Mouse (Mus musculus): ENCODE data around the gene Ube2j2. TPM values are rescaled to one million over a fixed set of nuclear protein-coding genes. Genes with fewer than 3 reads are reported as not detected.

Gene Ube2j2
- polyA plus RNA-seq, 1 experiment from 2014 or later, result 162 TPM

- DNase-seq (ENCODE audit: low spot score) (no peak), ATAC-seq (ENCODE audit: insufficient read depth, low FRiP score, low TSS enrichment) (no peak)
- H3K4me3 ChIP-seq (ENCODE audit: low read depth, low read length), result no peak overlapping the region
- no peak overlapping the region for H3K4me2 ChIP-seq (ENCODE audit: low read depth)
- H3K27me3 ChIP-seq (ENCODE audit: control insufficient read depth, insufficient read depth, low read length), result no peaks in the 10 kb centered on the region
- no peaks in the 10 kb centered on the region for H3K9me3 ChIP-seq (ENCODE audit: control insufficient read depth, low read length)
- no peaks in the 10 kb centered on the region for H3K4me1 ChIP-seq (ENCODE audit: control insufficient read depth, insufficient read depth, low read length)
- H3K9ac ChIP-seq (ENCODE audit: low read length), result no peak overlapping the region
- no peaks in the 10 kb centered on the region for H3K36me3 ChIP-seq (ENCODE audit: control insufficient read depth, insufficient read depth, low read length)
- 82% methylated on average over 6 of the region's 6 CpGs for WGBS
- no peak overlapping the region for H3K27ac ChIP-seq (ENCODE audit: low read depth, low read length)
These were observed 29.0 kb downstream of the Ube2j2 start for GRCm38 (mm10) chr4:155972651-155973050.

DNA sequence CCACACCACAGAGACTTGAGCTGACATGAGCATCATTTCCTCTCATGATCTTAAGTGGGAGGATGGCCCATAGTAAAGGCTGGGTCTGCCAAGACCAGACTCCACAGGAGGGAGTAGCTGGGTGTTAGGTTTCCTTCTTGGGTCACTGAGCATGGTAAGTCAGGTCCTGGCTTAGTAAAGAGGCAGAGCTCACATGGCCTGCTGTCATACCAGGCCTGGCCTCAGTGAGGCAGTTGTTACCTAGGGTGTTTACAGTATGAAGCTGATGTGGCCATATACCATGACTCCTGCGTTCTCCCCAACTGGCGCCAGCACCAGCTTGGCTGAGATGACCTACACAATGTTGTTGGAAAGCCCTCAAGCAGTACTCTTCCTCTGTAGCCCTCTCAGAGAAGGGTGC lies 29.6 kb downstream of the Ube2j2 start:
- Histone ChIP-seq H3K27me3 (ENCODE audit: control insufficient read depth, insufficient read depth, low read length) (no peaks in the 10 kb centered on the region), H3K36me3 (ENCODE audit: control insufficient read depth, insufficient read depth, low read length) (no peaks in the 10 kb centered on the region), H3K9me3 (ENCODE audit: control insufficient read depth, low read length) (no peaks in the 10 kb centered on the region), H3K27ac (ENCODE audit: low read depth, low read length) (no peak overlapping the region), H3K4me3 (ENCODE audit: low read depth, low read length) (no peak overlapping the region), H3K4me1 (ENCODE audit: control insufficient read depth, insufficient read depth, low read length) (no peaks in the 10 kb centered on the region), H3K9ac (ENCODE audit: low read length) (no peak overlapping the region), H3K4me2 (ENCODE audit: low read depth) (no peak overlapping the region)
- DNase-seq (ENCODE audit: low spot score) (no peak), ATAC-seq (ENCODE audit: insufficient read depth, low FRiP score, low TSS enrichment) (no peak)
- WGBS, result 80% methylated on average over 2 of the region's 2 CpGs

GRCm38 (mm10) chr4:155981436-155982082 lies 37.9 kb downstream of the Ube2j2 start:
- 85% methylated on average over 12 of the region's 12 CpGs for WGBS
- H3K4me1 ChIP-seq (ENCODE audit: control insufficient read depth, insufficient read depth, low read length), result no peaks in the 10 kb centered on the region
- no peak overlapping the region for H3K4me2 ChIP-seq (ENCODE audit: low read depth)
- no peaks in the 10 kb centered on the region for H3K27me3 ChIP-seq (ENCODE audit: control insufficient read depth, insufficient read depth, low read length)
- H3K27ac ChIP-seq (ENCODE audit: low read depth, low read length), result no peak overlapping the region
- H3K36me3 ChIP-seq (ENCODE audit: control insufficient read depth, insufficient read depth, low read length), result no peaks in the 10 kb centered on the region
- no peak overlapping the region for H3K9ac ChIP-seq (ENCODE audit: low read length)
- no peak overlapping the region for H3K4me3 ChIP-seq (ENCODE audit: low read depth, low read length)
- ATAC-seq (ENCODE audit: insufficient read depth, low FRiP score, low TSS enrichment) (no peak), DNase-seq (ENCODE audit: low spot score) (no peak)
- no peaks in the 10 kb centered on the region for H3K9me3 ChIP-seq (ENCODE audit: control insufficient read depth, low read length)

DNA sequence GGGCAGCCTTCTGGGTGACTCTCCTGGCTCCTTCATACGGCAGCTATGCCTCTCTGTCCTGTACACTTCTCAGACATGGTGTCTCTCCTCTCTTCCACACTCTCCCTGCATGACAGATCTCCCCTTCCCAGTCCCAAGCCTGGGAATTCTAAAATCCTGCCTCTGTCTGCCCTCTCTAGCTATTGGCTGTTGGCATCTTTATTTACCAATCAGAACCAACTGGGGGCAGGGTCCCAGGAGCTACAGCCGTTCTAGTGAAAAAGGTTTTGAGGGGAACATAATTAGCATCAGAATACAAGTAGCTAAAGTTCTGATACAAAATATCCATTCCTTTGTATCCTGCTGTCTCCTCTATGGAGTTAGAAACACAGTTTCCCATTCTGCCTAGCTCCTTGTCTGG lies 40.2 kb downstream of the Ube2j2 start:
- Histone ChIP-seq H3K4me1 (ENCODE audit: control insufficient read depth, insufficient read depth, low read length) (no peaks in the 10 kb centered on the region), H3K27ac (ENCODE audit: low read depth, low read length) (no peak overlapping the region), H3K9me3 (ENCODE audit: control insufficient read depth, low read length) (no peaks in the 10 kb centered on the region), H3K4me2 (ENCODE audit: low read depth) (no peak overlapping the region), H3K9ac (ENCODE audit: low read length) (no peak overlapping the region), H3K27me3 (ENCODE audit: control insufficient read depth, insufficient read depth, low read length) (no peaks in the 10 kb centered on the region), H3K4me3 (ENCODE audit: low read depth, low read length) (no peak overlapping the region), H3K36me3 (ENCODE audit: control insufficient read depth, insufficient read depth, low read length) (no peaks in the 10 kb centered on the region)
- DNase-seq (ENCODE audit: low spot score) (no peak), ATAC-seq (ENCODE audit: insufficient read depth, low FRiP score, low TSS enrichment) (no peak)
- 25% methylated on average over 2 of the region's 2 CpGs for WGBS

GRCm38 (mm10) chr4:155991211-155991907 lies 47.7 kb downstream of the Ube2j2 start:
- H3K27me3 ChIP-seq (ENCODE audit: control insufficient read depth, insufficient read depth, low read length), result no peaks in the 10 kb centered on the region
- H3K4me2 ChIP-seq (ENCODE audit: low read depth), result peak overlapping the region; percentile 92
- peak overlapping the region; percentile 82 for H3K9ac ChIP-seq (ENCODE audit: low read length)
- WGBS, result 90% methylated on average over 22 of the region's 22 CpGs
- H3K36me3 ChIP-seq (ENCODE audit: control insufficient read depth, insufficient read depth, low read length), result no peaks in the 10 kb centered on the region; the same call in 1 of the 2 replicates
- H3K4me3 ChIP-seq (ENCODE audit: low read depth, low read length), result peak overlapping the region; percentile 48
- DNase-seq (ENCODE audit: low spot score) (no peak), ATAC-seq (ENCODE audit: insufficient read depth, low FRiP score, low TSS enrichment) (no peak)
- H3K9me3 ChIP-seq (ENCODE audit: control insufficient read depth, low read length), result no peaks in the 10 kb centered on the region
- peaks cover 20% of the 10 kb centered on the region for H3K4me1 ChIP-seq (ENCODE audit: control insufficient read depth, insufficient read depth, low read length)
- H3K27ac ChIP-seq (ENCODE audit: low read depth, low read length), result no peak overlapping the region

DNA sequence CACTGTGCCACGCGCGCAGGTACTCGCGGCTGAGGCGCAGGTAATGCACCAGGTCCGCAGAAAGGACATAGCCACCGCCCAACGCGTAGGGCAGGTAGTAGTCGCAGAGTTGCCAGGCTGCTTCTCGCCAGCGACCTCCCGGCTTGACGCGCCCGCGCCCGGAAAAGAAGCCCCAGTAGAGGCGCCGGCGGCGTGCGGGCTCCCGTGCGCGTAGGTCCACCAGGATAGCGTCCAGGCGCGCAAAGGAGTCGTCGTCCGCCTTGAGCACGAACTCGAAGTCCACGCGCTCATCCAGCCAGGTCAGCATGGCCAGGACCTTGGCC lies 48.2 kb downstream of the Ube2j2 start:
- peak overlapping the region; percentile 89 for H3K27ac ChIP-seq (ENCODE audit: low read depth, low read length)
- H3K36me3 ChIP-seq (ENCODE audit: control insufficient read depth, insufficient read depth, low read length), result no peaks in the 10 kb centered on the region; the same call in 1 of the 2 replicates
- peak overlapping the region; percentile 92 for H3K4me2 ChIP-seq (ENCODE audit: low read depth)
- no peaks in the 10 kb centered on the region for H3K27me3 ChIP-seq (ENCODE audit: control insufficient read depth, insufficient read depth, low read length)
- H3K4me1 ChIP-seq (ENCODE audit: control insufficient read depth, insufficient read depth, low read length), result peaks cover 20% of the 10 kb centered on the region
- no peaks in the 10 kb centered on the region for H3K9me3 ChIP-seq (ENCODE audit: control insufficient read depth, low read length)
- DNase-seq (ENCODE audit: low spot score), result no peak
- peak overlapping the region; percentile 48 for H3K4me3 ChIP-seq (ENCODE audit: low read depth, low read length)
- peak; percentile 4; the same call in 1 of the 2 replicates for ATAC-seq (ENCODE audit: insufficient read depth, low FRiP score, low TSS enrichment)
- peak overlapping the region; percentile 82 for H3K9ac ChIP-seq (ENCODE audit: low read length)
- 27% methylated on average over 37 of the region's 37 CpGs for WGBS

- H3K9me3 ChIP-seq (ENCODE audit: control insufficient read depth, low read length), result no peaks in the 10 kb centered on the region
- peak within 1 kb of the TSS; percentile 48 for H3K4me3 ChIP-seq (ENCODE audit: low read depth, low read length)
- peak; percentile 90 for DNase-seq (ENCODE audit: low spot score)
- H3K9ac ChIP-seq (ENCODE audit: low read length), result peak within 1 kb of the TSS; percentile 82
- H3K27me3 ChIP-seq (ENCODE audit: control insufficient read depth, insufficient read depth, low read length), result no peaks in the 10 kb centered on the region
- ATAC-seq (ENCODE audit: insufficient read depth, low FRiP score, low TSS enrichment), result peak; percentile 81
- WGBS, result under 1% methylated on average over 92 of the region's 99 CpGs
- H3K36me3 ChIP-seq (ENCODE audit: control insufficient read depth, insufficient read depth, low read length), result peaks cover 1% of the 10 kb centered on the region
- H3K4me1 ChIP-seq (ENCODE audit: control insufficient read depth, insufficient read depth, low read length), result peaks cover 20% of the 10 kb centered on the region
- H3K4me2 ChIP-seq (ENCODE audit: low read depth), result peak within 1 kb of the TSS; percentile 92
- H3K27ac ChIP-seq (ENCODE audit: low read depth, low read length), result peak within 1 kb of the TSS; percentile 89
These were observed 48.7 kb downstream of the Ube2j2 start, which contains the start of the genes B3galt6 and Sdf4 for GRCm38 (mm10) chr4:155992241-155992905. Gene B3galt6, minus strand, starts transcription at chr4:155992649. Gene Sdf4, plus strand, starts transcription at chr4:155992872.

- peak overlapping the region; percentile 86 for H3K27ac ChIP-seq (ENCODE audit: low read depth, low read length)
- DNase-seq (ENCODE audit: low spot score) (peak; percentile 94), ATAC-seq (ENCODE audit: insufficient read depth, low FRiP score, low TSS enrichment) (peak; percentile 85)
- H3K9me3 ChIP-seq (ENCODE audit: control insufficient read depth, low read length), result no peaks in the 10 kb centered on the region
- peaks cover 3% of the 10 kb centered on the region for H3K36me3 ChIP-seq (ENCODE audit: control insufficient read depth, insufficient read depth, low read length)
- under 1% methylated on average over 70 of the region's 70 CpGs for WGBS
- H3K4me1 ChIP-seq (ENCODE audit: control insufficient read depth, insufficient read depth, low read length), result peaks cover 20% of the 10 kb centered on the region
- H3K9ac ChIP-seq (ENCODE audit: low read length), result peak overlapping the region; percentile 75
- no peaks in the 10 kb centered on the region for H3K27me3 ChIP-seq (ENCODE audit: control insufficient read depth, insufficient read depth, low read length)
- peak overlapping the region; percentile 48 for H3K4me3 ChIP-seq (ENCODE audit: low read depth, low read length)
- H3K4me2 ChIP-seq (ENCODE audit: low read depth), result peak overlapping the region; percentile 51
These were observed 49.4 kb downstream of the Ube2j2 start for GRCm38 (mm10) chr4:155992906-155993547.

Measured in neural tube, embryonic 11.5 days (tissue).